Mouse (Mus musculus): Measurements from ENCODE around the gene Cdh16. TPM values are rescaled to one million over a fixed set of nuclear protein-coding genes. Genes with fewer than 3 reads are reported as not detected.

Gene Cdh16
- polyA plus RNA-seq, 1 experiment: not detected

- Histone ChIP-seq H3K4me3 (ENCODE audit: insufficient read depth, low read length) (no peak overlapping the region), H3K27ac (ENCODE audit: insufficient read depth, low read length) (no peak overlapping the region), H3K4me1 (ENCODE audit: control insufficient read depth, insufficient read depth, low read length) (no peaks in the 10 kb centered on the region; the same call in 1 of the 2 replicates)
- TF ChIP-seq CTCF (IDR thresholded peaks at IDR 0.05; ENCODE audit: extremely low read depth, insufficient read depth, low read length): no peak
- no peak for TF ChIP-seq POLR2A (IDR thresholded peaks at IDR 0.05; ENCODE audit: extremely low read depth, insufficient read depth, low read length)
These were observed 11.0 kb upstream of the Cdh16 start for GRCm38 (mm10) chr8:104635004-104635710.

GRCm38 (mm10) chr8:104633156-104633744, 9.1 kb upstream of the Cdh16 start:
- no peak for TF ChIP-seq CTCF (IDR thresholded peaks at IDR 0.05; ENCODE audit: extremely low read depth, insufficient read depth, low read length)
- no peak for TF ChIP-seq POLR2A (IDR thresholded peaks at IDR 0.05; ENCODE audit: extremely low read depth, insufficient read depth, low read length)
- no peaks in the 10 kb centered on the region; the same call in 1 of the 2 replicates for H3K4me1 ChIP-seq (ENCODE audit: control insufficient read depth, insufficient read depth, low read length)
- no peak overlapping the region for H3K4me3 ChIP-seq (ENCODE audit: insufficient read depth, low read length)
- no peak overlapping the region for H3K27ac ChIP-seq (ENCODE audit: insufficient read depth, low read length)

GRCm38 (mm10) chr8:104632486-104632885, 8.3 kb upstream of the Cdh16 start:
- TF ChIP-seq POLR2A (IDR thresholded peaks at IDR 0.05; ENCODE audit: extremely low read depth, insufficient read depth, low read length) (no peak), CTCF (IDR thresholded peaks at IDR 0.05; ENCODE audit: extremely low read depth, insufficient read depth, low read length) (no peak)
- no peak overlapping the region for H3K27ac ChIP-seq (ENCODE audit: insufficient read depth, low read length)
- no peak overlapping the region for H3K4me3 ChIP-seq (ENCODE audit: insufficient read depth, low read length)
- H3K4me1 ChIP-seq (ENCODE audit: control insufficient read depth, insufficient read depth, low read length): no peaks in the 10 kb centered on the region; the same call in 1 of the 2 replicates

GRCm38 (mm10) chr8:104631975-104632374, 7.8 kb upstream of the Cdh16 start:
- H3K4me3 ChIP-seq (ENCODE audit: insufficient read depth, low read length): no peak overlapping the region
- TF ChIP-seq CTCF (IDR thresholded peaks at IDR 0.05; ENCODE audit: extremely low read depth, insufficient read depth, low read length) (no peak), POLR2A (IDR thresholded peaks at IDR 0.05; ENCODE audit: extremely low read depth, insufficient read depth, low read length) (no peak)
- H3K27ac ChIP-seq (ENCODE audit: insufficient read depth, low read length): no peak overlapping the region
- H3K4me1 ChIP-seq (ENCODE audit: control insufficient read depth, insufficient read depth, low read length): no peaks in the 10 kb centered on the region; the same call in 1 of the 2 replicates

- H3K27ac ChIP-seq (ENCODE audit: insufficient read depth, low read length): no peak within 1 kb of the TSS
- TF ChIP-seq POLR2A (IDR thresholded peaks at IDR 0.05; ENCODE audit: extremely low read depth, insufficient read depth, low read length): no peak
- TF ChIP-seq CTCF (IDR thresholded peaks at IDR 0.05; ENCODE audit: extremely low read depth, insufficient read depth, low read length): no peak
- H3K4me1 ChIP-seq (ENCODE audit: control insufficient read depth, insufficient read depth, low read length): no peaks in the 10 kb centered on the region; the same call in 1 of the 2 replicates
- peak within 1 kb of the TSS; percentile 8; the same call in 1 of the 2 replicates for H3K4me3 ChIP-seq (ENCODE audit: insufficient read depth, low read length)
These were observed 6.9 kb upstream of the Cdh16 start, which contains the start of gene Rrad for GRCm38 (mm10) chr8:104630981-104631663. Gene Rrad (minus strand): TSS chr8:104631327.

- Histone ChIP-seq H3K4me3 (ENCODE audit: insufficient read depth, low read length) (peak overlapping the region; percentile 8; the same call in 1 of the 2 replicates), H3K27ac (ENCODE audit: insufficient read depth, low read length) (no peak overlapping the region), H3K4me1 (ENCODE audit: control insufficient read depth, insufficient read depth, low read length) (no peaks in the 10 kb centered on the region; the same call in 1 of the 2 replicates)
- TF ChIP-seq CTCF (IDR thresholded peaks at IDR 0.05; ENCODE audit: extremely low read depth, insufficient read depth, low read length): no peak
- TF ChIP-seq POLR2A (IDR thresholded peaks at IDR 0.05; ENCODE audit: extremely low read depth, insufficient read depth, low read length): no peak
These were observed 6.4 kb upstream of the Cdh16 start for GRCm38 (mm10) chr8:104630574-104630973.

GRCm38 (mm10) chr8:104630111-104630479, 5.9 kb upstream of the Cdh16 start:
- TF ChIP-seq POLR2A (IDR thresholded peaks at IDR 0.05; ENCODE audit: extremely low read depth, insufficient read depth, low read length): no peak
- no peak for TF ChIP-seq CTCF (IDR thresholded peaks at IDR 0.05; ENCODE audit: extremely low read depth, insufficient read depth, low read length)
- H3K27ac ChIP-seq (ENCODE audit: insufficient read depth, low read length): no peak overlapping the region
- no peaks in the 10 kb centered on the region; the same call in 1 of the 2 replicates for H3K4me1 ChIP-seq (ENCODE audit: control insufficient read depth, insufficient read depth, low read length)
- no peak overlapping the region for H3K4me3 ChIP-seq (ENCODE audit: insufficient read depth, low read length)

- H3K4me1 ChIP-seq (ENCODE audit: control insufficient read depth, insufficient read depth, low read length): no peaks in the 10 kb centered on the region; the same call in 1 of the 2 replicates
- H3K27ac ChIP-seq (ENCODE audit: insufficient read depth, low read length): no peak overlapping the region
- H3K4me3 ChIP-seq (ENCODE audit: insufficient read depth, low read length): no peak overlapping the region
- TF ChIP-seq POLR2A (IDR thresholded peaks at IDR 0.05; ENCODE audit: extremely low read depth, insufficient read depth, low read length): no peak
- TF ChIP-seq CTCF (IDR thresholded peaks at IDR 0.05; ENCODE audit: extremely low read depth, insufficient read depth, low read length): no peak
These were observed 5.3 kb upstream of the Cdh16 start for GRCm38 (mm10) chr8:104629306-104630110.

- no peak overlapping the region for H3K4me3 ChIP-seq (ENCODE audit: insufficient read depth, low read length)
- no peak overlapping the region for H3K27ac ChIP-seq (ENCODE audit: insufficient read depth, low read length)
- no peaks in the 10 kb centered on the region; the same call in 1 of the 2 replicates for H3K4me1 ChIP-seq (ENCODE audit: control insufficient read depth, insufficient read depth, low read length)
- TF ChIP-seq POLR2A (IDR thresholded peaks at IDR 0.05; ENCODE audit: extremely low read depth, insufficient read depth, low read length): no peak
- TF ChIP-seq CTCF (IDR thresholded peaks at IDR 0.05; ENCODE audit: extremely low read depth, insufficient read depth, low read length): no peak
These were observed 4.2 kb upstream of the Cdh16 start for GRCm38 (mm10) chr8:104628402-104628801.

Data from cortical plate, adult 2 months (tissue).